Mouse (Mus musculus): ENCODE data around the gene Map1s.
A peak's percentile ranks its signal among the peaks of the same experiment; 100 is the strongest.

DNA sequence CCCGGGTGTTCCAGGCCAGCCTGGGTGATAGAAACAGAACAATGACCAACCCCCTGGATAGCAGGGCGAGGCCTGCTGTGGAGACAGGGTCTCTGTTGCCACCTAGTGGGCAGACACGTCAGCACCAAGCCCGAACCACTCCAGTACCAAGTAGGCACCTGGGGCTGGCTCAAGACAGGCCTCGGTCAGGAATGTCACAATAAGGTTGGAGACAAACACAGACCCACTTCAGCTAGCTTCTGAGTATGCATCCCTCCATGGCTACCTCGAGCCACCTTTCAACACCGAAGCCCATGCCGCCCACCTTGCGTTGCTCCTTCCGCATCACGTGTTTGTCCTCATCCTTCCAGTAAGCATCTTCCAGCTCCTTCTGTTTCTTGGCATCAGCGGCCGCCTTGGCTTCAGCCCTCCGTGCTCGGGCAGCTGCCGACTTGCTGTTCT lies 36.1 kb upstream of the Map1s start:
- TF ChIP-seq CTCF (conservative IDR thresholded peaks at IDR 0.05 in 1 of 2, IDR thresholded peaks at IDR 0.05 in 1 of 2; ENCODE audit: low read depth in 2 of 2, low read length in 2 of 2) (peak; percentile 73 to 96), POLR2A (IDR thresholded peaks at IDR 0.05; ENCODE audit: low read depth, low read length) (no peak), USF1 (IDR thresholded peaks at IDR 0.05; ENCODE audit: low read depth, low read length) (no peak), IRF4 (IDR thresholded peaks at IDR 0.05; ENCODE audit: low read depth, low read length) (no peak)
